Mouse (Mus musculus) lung, postnatal 0 days (tissue): Measurements from ENCODE around the gene Myh2. TPM values are rescaled to one million over a fixed set of nuclear protein-coding genes. Genes with fewer than 3 reads are reported as not detected.

Source experiments
- ATAC-seq: fragments of 200-750 bp; cut with Nextera tagmentation; 2 replicates; pipeline ENCODE4 v1.8.0; 2017; ENCODE audit warnings: moderate library complexity
- DNase-seq: peaks from one replicate; pipeline ENCODE4 v3.0.0-alpha.2; 2016; ENCODE audit warnings: low spot score
- H3K27ac ChIP-seq: fragments of 300-500 bp; sonication (generic); 2 replicates; pipeline ENCODE4 v1.5.1; 2014; ENCODE audit warnings: antibody characterized with exemption, mild to moderate bottlenecking, low read length, mixed read lengths
- H3K27me3 ChIP-seq: fragments of 300-500 bp; sonication (generic); replicated peaks from 2 replicates; pipeline ENCODE4 v1.6.1; 2014; ENCODE audit warnings: low read length, mixed read lengths; ENCODE audit not compliant: insufficient read depth
- H3K36me3 ChIP-seq: fragments of 300-500 bp; sonication (generic); 2 replicates; pipeline ENCODE4 v1.6.1; 2014; ENCODE audit warnings: low read length, mixed read lengths; ENCODE audit not compliant: insufficient read depth
- H3K4me1 ChIP-seq: fragments of 300-500 bp; sonication (generic); 2 replicates; pipeline ENCODE4 v1.6.1; 2014; ENCODE audit warnings: antibody characterized with exemption, low read depth, low read length, mixed read lengths; ENCODE audit not compliant: insufficient read depth
- H3K4me2 ChIP-seq: fragments of 300-500 bp; sonication (generic); replicated peaks from 2 replicates; pipeline ENCODE4 v1.6.1; 2014; ENCODE audit warnings: low read depth, mild to moderate bottlenecking, low read length, moderate library complexity, mixed read lengths
- H3K4me3 ChIP-seq: fragments of 300-500 bp; sonication (generic); 2 replicates; pipeline ENCODE4 v1.5.1; 2014; ENCODE audit warnings: low read depth, low read length
- H3K9ac ChIP-seq: fragments of 300-500 bp; sonication (generic); replicated peaks from 2 replicates; pipeline ENCODE4 v1.6.1; 2014; ENCODE audit warnings: low read depth, mild to moderate bottlenecking
- H3K9me3 ChIP-seq: fragments of 300-500 bp; sonication (generic); 2 replicates; pipeline ENCODE4 v1.6.1; 2016; ENCODE audit warnings: low read length, mixed read lengths
- CTCF ChIP-seq: IDR thresholded peaks from 2 replicates; pipeline ENCODE4 v1.5.1; 2016; ENCODE audit warnings: antibody characterized with exemption, mild to moderate bottlenecking
- EP300 ChIP-seq: IDR thresholded peaks from 2 replicates; pipeline ENCODE4 v1.6.1; 2016; ENCODE audit warnings: antibody characterized with exemption, mild to moderate bottlenecking, control low read depth
- WGBS: fragments of 180-500 bp; shearing (Covaris S2); extraction: QIAGEN DNeasy Blood & Tissue Kit; methylation state at CpG from one replicate; pipeline ENCODE4 v1.1.7; 2014; 5-methylcytosine and 5-hydroxymethylcytosine counted together
- polyA plus RNA-seq: library from polyadenylated mRNA; unstranded; fragments of >200 nt; fragmentation: Nextera tagmentation; extraction: Ambion mirVana; gene quantifications from 2 replicates; pipeline ENCODE4 v1.2.1, GENCODE M21; 2015

Gene Myh2
- polyA plus RNA-seq, 1 experiment from 2014 or later, result not detected

DNA sequence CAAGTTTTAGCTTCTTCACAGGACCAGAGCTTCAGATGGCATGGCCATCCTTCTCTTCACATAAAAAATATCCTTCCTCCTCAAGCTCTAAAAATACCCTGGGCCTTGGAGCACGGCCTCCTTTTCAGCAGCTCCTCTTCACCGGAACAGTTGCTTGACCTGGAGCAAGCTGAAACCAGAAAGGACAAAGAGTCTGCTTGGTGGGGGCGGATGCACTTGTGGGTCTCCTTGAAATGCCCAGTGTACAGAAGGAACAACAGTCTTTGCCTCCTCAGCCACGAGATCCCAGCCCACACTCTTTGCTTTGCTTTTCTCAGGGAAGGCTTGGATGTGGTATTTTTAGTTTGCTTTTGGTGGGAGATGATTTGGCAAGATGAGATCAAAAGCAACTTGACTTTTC lies 7.1 kb upstream of the Myh2 start:
- DNase-seq, result no peak
- no peaks in the 10 kb centered on the region for H3K4me1 ChIP-seq
- no peaks in the 10 kb centered on the region for H3K9me3 ChIP-seq
- TF ChIP-seq CTCF (no peak), EP300 (no peak)
- H3K4me2 ChIP-seq, result no peak overlapping the region
- no peak overlapping the region for H3K27ac ChIP-seq
- no peaks in the 10 kb centered on the region for H3K36me3 ChIP-seq
- no peak for ATAC-seq
- H3K27me3 ChIP-seq, result no peaks in the 10 kb centered on the region
- 69% methylated on average over 4 of the region's 4 CpGs for WGBS
- no peak overlapping the region for H3K9ac ChIP-seq
- H3K4me3 ChIP-seq, result no peak overlapping the region

DNA sequence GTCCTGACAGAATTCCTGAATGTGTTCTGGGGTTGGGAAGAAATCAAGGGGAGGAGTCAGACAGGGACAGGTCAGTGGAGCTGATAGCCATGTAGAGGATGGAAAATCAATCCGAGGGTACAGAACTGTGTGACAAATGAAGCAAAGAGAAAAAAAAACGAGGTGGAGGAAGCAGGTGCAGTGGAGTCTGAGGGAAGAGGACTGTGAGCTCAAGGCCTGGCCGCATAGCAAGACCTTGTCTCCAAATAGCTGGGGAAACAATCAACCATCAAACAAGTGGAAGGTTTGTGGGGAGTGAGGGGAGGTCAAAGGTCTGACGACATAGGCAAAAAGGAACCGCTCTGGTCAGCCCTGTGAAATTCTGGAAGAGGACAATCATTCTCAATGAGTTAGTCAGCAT lies 6.0 kb upstream of the Myh2 start:
- WGBS, result 51% methylated on average over 5 of the region's 5 CpGs
- Histone ChIP-seq H3K27me3 (no peaks in the 10 kb centered on the region), H3K4me2 (no peak overlapping the region), H3K9me3 (no peaks in the 10 kb centered on the region), H3K9ac (no peak overlapping the region), H3K27ac (no peak overlapping the region), H3K4me1 (no peaks in the 10 kb centered on the region), H3K4me3 (no peak overlapping the region), H3K36me3 (no peaks in the 10 kb centered on the region)
- ATAC-seq (no peak), DNase-seq (no peak)
- TF ChIP-seq CTCF (no peak), EP300 (no peak)

DNA sequence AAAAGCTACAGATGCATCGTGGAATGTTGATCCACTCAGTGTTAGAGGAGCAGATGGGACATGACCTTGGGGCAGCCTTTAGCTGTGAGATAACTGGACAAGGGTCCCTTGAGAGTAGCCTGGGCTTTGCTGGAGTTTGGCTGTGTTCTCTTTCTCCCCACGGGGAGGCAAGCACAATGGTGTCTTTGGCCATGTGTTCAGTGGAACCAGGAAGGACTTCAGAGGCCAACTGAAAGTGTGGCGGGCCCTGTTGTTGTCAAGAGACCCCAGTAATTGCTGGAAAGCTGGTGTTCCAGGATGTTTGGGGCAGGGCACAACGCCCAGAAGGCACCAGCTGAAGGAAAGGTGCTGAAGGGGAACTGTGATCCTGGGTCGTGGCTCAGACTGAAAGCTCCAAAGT lies 1.5 kb upstream of the Myh2 start:
- 56% methylated on average over 5 of the region's 5 CpGs for WGBS
- ATAC-seq, result no peak

DNA sequence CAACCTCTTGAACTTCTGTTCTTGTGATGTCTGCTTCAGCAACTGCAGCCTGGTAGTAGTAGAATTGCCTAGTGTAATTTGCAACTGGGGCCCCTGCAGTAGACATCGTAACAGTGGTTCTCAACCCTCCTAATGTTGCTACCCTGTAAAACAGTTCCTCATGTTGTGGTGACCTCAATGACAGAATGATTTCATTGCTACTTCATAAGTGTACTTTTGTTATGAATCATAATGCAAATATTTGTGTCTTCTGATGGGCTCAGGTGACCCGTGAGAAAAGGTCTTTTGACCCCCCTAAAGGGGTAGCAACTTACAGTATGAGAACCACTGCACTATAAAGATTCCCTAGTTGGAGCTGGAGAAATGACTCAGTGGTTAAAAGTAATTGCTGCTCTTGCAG lies 1.6 kb downstream of the Myh2 start:
- WGBS, result 67% methylated on average over 2 of the region's 2 CpGs
- Histone ChIP-seq H3K36me3 (no peaks in the 10 kb centered on the region), H3K4me3 (no peak overlapping the region), H3K4me2 (no peak overlapping the region), H3K9ac (no peak overlapping the region), H3K9me3 (no peaks in the 10 kb centered on the region), H3K27ac (no peak overlapping the region), H3K4me1 (no peaks in the 10 kb centered on the region), H3K27me3 (no peaks in the 10 kb centered on the region)
- ATAC-seq (no peak), DNase-seq (no peak)
- TF ChIP-seq CTCF (no peak), EP300 (no peak)

More for the DNA sequence above, 1.5 kb upstream of the Myh2 start:
- Histone ChIP-seq H3K9me3 (no peaks in the 10 kb centered on the region), H3K27ac (no peak overlapping the region), H3K9ac (no peak overlapping the region), H3K4me3 (no peak overlapping the region), H3K36me3 (no peaks in the 10 kb centered on the region), H3K4me1 (no peaks in the 10 kb centered on the region), H3K27me3 (no peaks in the 10 kb centered on the region), H3K4me2 (no peak overlapping the region)
- no peak for DNase-seq
- TF ChIP-seq CTCF (no peak), EP300 (no peak)

DNA sequence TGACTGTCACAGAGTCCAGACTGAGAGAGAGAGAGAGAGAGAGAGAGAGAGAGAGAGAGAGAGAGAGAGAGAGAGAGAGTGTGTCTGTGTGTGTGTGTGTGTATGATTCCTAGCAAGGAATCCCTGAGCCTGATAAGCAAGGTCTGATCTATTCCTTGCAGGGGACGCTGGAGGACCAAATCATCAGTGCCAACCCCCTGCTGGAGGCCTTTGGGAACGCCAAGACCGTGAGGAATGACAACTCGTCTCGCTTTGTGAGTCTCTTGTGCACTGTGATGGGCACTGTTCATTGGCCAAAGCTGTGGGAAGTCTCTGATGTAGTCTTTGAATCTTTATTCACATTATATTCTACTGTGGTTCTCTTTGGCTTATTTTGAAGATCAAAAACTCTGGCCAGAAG lies 5.5 kb downstream of the Myh2 start:
- H3K27me3 ChIP-seq, result no peaks in the 10 kb centered on the region
- no peak for TF ChIP-seq EP300
- TF ChIP-seq CTCF, result no peak
- no peaks in the 10 kb centered on the region for H3K9me3 ChIP-seq
- DNase-seq (no peak), ATAC-seq (no peak)
- no peak overlapping the region for H3K27ac ChIP-seq
- H3K4me2 ChIP-seq, result no peak overlapping the region
- H3K4me3 ChIP-seq, result no peak overlapping the region
- no peaks in the 10 kb centered on the region for H3K36me3 ChIP-seq
- 70% methylated on average over 5 of the region's 5 CpGs for WGBS
- no peaks in the 10 kb centered on the region for H3K4me1 ChIP-seq
- no peak overlapping the region for H3K9ac ChIP-seq

DNA sequence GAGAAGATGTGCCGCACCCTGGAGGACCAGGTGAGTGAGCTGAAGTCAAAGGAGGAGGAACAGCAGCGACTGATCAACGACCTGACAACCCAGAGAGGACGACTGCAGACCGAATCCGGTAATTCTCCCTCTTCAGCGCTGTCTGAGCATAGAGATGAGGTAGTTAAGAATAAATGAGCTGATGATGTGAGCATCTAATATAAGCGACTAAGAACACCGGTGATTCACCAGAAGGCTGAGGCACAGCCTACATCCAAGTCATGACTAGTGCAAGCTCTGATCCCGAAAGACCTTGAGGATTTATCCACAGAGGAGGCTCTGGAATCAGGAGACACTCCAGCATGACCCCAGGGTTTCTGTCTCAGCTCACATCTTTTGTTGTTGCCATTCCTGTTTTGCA lies 19.5 kb downstream of the Myh2 start:
- Histone ChIP-seq H3K4me2 (no peak overlapping the region), H3K36me3 (no peaks in the 10 kb centered on the region), H3K27me3 (no peaks in the 10 kb centered on the region), H3K4me3 (no peak overlapping the region), H3K4me1 (no peaks in the 10 kb centered on the region), H3K9ac (no peak overlapping the region), H3K9me3 (no peaks in the 10 kb centered on the region), H3K27ac (no peak overlapping the region)
- TF ChIP-seq CTCF (no peak), EP300 (no peak)
- ATAC-seq (no peak), DNase-seq (no peak)
- 64% methylated on average over 10 of the region's 10 CpGs for WGBS

DNA sequence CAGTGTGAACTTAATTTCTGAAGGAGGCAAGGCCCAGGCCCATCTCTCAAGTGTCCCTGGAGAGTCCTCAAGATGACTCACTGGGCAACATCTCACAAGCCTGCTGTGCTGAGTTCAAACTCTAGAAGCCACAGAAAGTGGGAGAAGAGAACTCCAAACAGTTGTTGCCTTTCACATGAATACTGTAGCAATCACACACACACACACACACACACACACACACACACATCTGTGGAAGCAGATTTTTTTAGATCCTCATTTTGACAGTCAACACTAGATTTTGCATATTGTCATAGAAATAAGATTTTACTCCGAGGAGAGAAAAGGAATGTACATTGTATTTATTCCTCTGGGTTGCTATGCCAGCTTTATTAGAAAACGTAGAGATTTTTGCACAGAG lies 20.0 kb downstream of the Myh2 start:
- WGBS, result 83% methylated on average over 2 of the region's 2 CpGs
- H3K9me3 ChIP-seq, result no peaks in the 10 kb centered on the region
- no peak overlapping the region for H3K9ac ChIP-seq
- no peak overlapping the region for H3K4me2 ChIP-seq
- H3K4me1 ChIP-seq, result no peaks in the 10 kb centered on the region
- ATAC-seq (no peak), DNase-seq (no peak)
- no peak overlapping the region for H3K27ac ChIP-seq
- H3K27me3 ChIP-seq, result no peaks in the 10 kb centered on the region
- no peak for TF ChIP-seq CTCF
- no peak for TF ChIP-seq EP300
- H3K36me3 ChIP-seq, result no peaks in the 10 kb centered on the region
- no peak overlapping the region for H3K4me3 ChIP-seq
